Mouse (Mus musculus): ENCODE measurements at regions not wholly inside any gene's neighbourhood (a gene's known extent, or its start where the extent isn't known, plus 50 kb on each side); places are given as distances from the start of the nearest gene placed in this dataset.
"Not testable (repeated sequence)": the region's sequence is repeated elsewhere in the genome, so short reads cannot be mapped to it uniquely, and the experiment has no call there.

DNA sequence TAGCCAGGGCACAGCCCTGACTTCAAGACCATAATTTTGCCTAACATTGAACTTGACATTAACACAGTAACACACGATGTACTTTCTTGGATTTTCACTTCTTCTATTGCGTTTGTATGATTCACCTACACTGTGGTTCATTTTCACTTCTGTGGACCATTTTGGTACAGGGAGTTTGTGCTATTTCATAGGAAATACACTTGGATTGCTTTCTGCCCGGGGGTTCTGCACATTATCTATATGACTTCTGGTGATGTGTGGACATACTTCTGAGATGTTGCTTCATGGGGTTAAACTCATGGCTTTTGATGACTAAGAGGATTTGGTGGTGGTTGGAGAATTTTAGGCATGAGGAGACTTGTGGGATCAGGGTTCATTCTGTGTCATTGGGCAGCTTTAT lies 640.4 kb upstream of the Gm19410 start:
- no peak for DNase-seq

DNA sequence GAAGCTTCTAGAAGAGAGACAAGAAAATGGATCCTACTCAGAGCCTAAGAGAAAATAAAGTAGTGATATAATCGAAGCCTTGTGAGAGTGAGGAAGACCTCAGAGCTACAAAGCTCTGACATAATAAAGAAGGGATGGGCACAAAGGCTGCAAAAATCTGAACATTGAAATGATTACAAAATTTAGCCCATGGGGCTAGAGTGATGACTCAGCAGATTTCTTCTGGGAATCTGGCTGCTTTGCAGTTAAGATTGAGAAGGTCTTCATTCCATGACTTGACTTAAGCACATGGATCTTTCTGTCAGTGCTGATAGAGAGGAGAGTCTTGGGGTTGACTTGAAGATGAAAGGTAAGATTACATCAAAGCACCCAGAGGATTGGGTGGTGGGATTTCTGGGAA lies 633.3 kb upstream of the Gm19410 start:
- DNase-seq = no peak

DNA sequence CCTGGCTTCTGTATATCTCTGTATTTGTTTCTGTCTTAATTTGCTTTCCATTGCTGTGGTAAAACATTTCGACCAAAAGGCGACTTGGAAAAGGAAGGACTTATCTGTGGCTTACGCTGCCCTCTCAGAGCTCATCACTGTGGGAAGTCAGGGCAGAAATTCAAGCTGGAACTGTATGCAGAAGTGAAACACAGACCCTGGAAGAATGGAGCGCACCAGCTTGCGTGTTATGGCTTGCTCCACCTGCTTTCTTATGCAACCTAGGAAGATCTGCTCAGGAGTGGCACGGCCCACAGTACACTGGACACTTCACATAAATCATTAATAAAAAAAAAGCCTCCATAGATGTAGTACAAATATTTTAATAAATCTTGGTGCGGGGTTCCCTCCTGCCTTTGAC lies 630.0 kb upstream of the Gm19410 start:
- DNase-seq = no peak

DNA sequence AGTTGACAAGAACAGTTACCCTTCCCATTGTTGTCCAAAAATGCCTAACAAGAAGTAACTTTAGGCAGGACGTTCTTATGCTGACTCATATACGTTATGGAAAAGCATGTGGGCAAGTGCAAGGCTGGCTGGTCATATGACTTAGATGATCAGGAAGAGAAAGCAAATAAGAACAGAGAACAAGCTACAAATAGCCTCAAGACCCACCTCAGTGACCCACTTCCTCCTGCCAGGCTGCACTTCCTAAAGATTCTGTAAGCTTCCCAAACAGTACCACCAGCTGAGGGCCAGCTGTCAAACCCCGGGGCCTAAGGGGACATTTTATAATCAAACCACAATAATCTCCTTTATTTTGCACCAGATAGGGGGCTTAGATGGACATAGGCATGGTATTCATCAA lies 628.9 kb upstream of the Gm19410 start:
- DNase-seq = no peak

DNA sequence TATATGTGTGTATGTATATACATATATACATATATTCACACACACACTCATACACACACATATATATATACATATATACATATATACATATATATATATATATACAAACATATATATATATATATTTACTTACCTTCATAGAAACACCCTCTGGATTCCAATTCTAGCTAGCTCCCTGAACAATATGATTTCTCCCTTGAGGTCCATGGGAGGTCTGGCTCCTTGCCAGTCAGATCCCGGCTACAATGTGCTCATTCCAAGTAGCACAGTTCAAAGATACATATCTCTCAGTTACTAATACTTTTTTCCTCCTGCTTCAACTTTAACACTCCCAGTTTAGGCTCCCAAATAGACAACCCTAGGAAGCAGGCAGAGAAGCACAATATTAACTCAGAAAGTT lies 624.8 kb upstream of the Gm19410 start:
- no peak for DNase-seq

DNA sequence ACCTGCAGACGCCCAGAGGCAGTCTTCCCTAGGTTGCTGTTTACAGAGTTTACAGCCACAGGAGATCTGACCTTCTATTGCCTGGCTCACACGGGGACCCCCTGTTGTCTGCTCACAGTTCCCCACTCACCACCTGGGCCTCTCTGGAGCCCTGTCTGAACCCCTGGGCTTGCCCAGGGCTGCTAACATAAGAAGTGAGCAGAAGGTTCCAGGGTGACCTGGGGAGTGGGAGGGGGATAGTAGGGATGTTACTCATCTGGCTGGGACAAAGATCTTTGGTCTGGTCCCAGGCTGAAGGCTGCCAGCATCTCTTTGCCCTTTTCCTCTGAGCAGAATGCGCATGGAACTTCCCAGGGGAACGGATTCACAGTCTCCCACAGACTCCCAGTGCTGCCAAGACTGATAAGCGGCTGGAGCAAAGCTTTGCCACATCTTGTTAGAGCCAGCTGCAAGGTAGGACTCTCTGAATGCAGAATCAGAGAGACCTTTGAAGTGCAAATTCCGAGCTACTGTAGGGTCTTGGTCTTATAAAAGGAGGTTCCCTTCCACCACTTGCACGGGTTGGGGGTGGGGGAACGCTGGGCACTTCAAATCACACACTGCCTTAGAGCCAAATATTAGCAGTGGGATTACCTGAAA lies 622.5 kb upstream of the Gm19410 start:
- DNase-seq = peak; percentile 16

DNA sequence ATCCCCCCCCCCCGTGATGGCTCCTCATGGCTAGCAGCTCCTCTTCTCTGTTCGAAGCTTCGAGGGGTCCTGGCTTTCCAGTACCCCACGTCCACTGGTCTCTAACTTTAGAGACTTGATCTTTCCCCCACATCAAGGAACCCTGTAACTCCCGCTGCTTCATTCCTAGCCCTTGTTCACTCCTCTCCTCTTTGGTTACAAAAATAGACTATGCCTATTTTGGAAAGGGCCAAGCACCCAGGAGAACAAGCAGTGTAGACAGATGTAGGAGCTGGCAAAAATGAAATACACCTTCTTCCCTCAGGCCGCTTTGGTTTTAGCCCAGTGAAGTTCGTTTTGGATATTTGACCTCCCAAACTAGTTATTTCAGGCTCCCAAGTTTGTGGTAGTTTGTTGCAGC lies 621.9 kb upstream of the Gm19410 start:
- DNase-seq = no peak

DNA sequence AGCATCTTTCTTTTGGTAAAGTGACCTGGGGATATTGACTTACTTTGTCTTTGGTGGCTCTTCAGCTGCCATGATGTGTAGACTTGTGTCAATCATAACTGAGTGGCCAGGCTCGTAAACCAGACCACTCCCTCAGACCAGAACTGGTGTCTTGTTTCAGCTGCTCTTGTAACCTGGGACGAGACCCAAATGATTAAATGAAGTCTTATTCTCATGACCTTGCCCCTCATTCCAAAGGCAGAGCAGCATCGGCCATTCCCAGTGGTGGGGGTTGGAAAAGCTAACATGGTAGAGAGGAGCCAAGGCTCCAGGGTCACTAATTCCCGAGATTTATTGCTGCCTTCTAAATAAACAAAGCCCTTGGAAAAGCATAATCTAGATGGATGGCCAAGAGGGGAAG lies 621.2 kb upstream of the Gm19410 start:
- peak; percentile 35 for DNase-seq

DNA sequence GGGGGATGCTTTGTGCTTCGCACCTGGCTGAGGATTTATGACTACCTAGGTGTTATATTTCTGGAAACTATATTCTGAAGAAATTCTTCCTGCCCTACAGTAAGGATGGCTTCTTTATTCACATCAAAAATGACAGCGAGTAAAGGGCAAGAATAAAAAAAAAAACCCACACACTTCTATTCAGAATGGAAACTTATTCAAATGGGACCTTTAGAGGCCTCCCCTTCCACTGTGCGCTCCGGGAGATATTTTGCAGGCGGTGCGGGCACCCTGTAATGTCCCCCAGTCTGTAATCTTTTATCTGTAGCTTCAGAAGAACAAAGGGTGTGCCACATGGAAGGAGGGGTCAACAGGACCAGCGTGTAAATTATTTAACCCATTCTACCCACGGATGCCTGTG lies 618.1 kb upstream of the Gm19410 start:
- DNase-seq = no peak

DNA sequence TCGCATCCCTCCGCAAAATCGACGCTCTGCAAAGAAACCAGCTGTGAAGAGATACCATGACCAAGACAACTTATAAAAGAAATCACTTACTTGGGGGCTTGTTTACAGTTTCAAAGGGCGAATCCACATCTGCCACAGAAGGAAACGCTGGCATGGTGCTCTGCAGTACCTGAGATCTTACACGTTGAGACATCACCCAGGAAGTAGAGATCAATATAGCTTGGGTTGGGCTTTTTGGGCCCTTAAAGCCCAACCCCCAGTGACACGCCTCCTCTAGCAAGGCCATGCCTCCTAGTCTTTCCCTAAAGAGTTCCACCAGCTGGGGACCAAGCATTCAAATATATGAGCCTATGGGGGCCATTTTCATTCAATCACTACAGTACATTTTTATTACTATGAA lies 617.6 kb upstream of the Gm19410 start:
- no peak for DNase-seq

DNA sequence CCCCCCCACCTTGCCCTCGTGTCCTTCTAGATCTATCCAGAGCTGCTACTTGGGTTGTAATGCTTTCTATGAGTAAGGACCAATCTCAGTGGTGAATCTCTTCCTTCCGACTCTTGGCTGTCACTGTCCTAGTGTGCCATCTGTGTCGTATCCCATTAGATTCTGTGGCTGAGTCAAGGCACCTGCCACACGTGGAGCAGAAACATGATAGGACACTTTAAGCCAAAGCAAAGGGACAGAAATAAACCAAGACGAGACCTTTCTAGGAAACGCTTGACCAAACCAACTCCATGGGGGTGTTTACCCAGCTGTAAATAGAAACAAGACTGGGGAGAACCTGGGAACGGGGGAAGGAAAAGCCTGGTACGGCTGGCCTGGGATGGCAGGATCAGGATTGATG lies 613.0 kb upstream of the Gm19410 start:
- DNase-seq = no peak

DNA sequence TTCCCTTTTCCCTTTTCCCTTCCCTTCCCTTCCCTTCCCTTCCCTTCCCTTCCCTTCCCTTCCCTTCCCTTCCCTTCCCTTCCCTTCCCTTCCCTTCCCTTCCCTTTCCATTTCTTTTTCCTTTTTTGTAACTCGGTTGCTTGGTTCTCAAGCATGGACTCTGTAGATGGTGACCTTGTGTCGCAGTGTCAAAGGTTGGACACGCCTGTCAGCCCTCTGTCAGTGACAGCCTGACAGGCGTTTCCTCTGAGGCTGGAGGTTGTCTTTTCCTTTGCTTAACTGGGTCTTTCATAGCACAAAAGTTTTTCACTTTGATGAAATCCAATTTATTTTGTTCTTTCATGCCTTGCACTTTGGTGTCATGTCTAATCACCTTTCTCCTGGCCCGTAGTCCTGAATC lies 609.3 kb upstream of the Gm19410 start:
- no peak for DNase-seq

DNA sequence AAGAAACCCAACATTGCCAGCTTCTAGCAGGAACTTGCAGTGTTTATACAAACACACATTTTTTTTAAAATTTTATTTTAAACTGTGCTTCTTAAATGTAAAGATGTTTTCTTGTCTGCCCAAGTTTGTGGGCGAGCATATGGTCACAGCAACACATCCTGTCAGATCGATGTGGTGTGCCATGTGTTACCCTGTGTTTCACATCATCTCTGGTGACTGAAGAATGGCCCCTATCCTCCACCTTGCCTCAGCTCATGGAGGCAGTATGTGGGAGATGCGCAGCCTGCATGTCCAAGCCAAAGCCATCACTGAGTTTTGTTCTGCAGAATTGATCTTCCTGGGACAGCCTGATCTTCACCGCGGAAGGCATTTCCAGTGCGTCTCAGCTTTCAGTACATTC lies 607.9 kb upstream of the Gm19410 start:
- no peak for DNase-seq

DNA sequence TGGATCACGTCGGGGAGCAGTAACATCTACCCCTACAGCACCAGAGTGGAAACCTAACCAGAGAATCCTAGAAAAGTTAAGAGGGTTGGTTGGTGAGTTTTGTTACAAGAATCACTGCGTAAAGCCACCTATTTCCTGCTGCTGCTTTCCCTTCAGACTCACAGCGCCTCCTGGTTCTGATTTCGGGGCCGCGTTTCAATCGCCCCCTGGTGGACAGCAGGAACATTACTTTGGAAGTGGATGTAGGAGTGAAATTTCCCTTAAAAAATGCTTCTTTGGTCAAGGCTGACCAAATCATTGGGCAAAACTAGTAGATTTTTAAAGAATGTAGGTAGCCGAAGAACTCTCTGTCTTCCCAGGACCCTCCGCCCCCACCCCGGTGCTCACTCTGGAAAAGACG lies 606.3 kb upstream of the Gm19410 start:
- peak; percentile 75 for DNase-seq

DNA sequence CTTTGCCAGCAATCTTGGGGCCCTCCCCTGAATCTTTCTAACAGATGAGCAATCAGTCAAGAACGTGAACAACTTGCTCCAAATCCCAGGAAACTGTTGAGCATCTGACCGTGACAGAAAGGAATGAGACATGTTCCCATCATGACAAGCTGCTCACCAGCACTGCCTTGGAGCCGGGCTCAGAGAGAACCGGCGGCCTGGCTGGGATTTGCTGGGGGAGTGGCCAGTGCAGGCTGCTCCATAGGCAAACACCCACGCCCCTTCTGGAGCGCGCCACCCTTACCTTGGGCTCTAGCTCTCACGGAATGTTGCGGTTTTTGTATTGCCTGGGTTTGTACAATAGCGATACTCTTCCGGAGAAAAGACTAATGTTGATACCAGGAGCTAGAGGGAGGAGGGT lies 605.4 kb upstream of the Gm19410 start:
- no peak for DNase-seq

DNA sequence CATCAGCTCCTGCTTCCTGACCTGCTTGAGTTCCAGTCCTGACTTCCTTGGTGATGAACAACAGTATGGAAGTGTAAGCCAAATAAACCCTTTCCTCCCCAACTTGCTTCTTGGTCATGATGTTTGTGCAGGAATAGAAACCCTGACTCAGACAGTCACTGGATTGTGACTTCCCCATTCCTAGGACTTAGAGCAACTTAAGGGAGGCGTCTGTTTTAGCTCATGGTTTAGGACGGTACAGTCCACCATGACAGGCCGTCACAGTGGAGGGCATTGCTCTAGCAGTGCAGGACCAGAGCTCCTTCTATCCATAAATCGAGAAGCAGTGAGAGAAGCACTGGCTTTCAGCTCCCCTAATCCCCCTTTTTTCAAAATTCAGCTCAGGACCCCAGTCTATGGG lies 603.4 kb upstream of the Gm19410 start:
- DNase-seq = not testable (repeated sequence)

DNA sequence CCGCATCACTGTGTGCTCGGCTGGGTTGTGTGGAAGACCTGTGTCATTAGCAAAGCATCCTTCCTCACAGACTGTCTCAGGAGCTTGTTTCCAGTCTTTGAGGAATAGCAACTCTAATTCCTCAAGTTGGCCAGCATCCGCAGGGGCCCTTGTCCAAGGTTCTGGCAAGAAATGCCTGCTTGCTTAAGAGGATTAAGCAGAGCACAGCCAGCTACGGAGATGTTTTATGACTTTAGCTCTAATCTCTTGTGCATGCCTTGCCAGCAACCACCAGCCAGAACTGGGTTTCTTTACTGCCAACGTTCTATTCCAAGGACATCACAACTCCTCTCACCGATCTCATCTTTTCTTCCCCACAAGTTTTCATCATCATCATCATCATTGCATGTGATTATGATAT lies 599.0 kb upstream of the Gm19410 start:
- DNase-seq = no peak

DNA sequence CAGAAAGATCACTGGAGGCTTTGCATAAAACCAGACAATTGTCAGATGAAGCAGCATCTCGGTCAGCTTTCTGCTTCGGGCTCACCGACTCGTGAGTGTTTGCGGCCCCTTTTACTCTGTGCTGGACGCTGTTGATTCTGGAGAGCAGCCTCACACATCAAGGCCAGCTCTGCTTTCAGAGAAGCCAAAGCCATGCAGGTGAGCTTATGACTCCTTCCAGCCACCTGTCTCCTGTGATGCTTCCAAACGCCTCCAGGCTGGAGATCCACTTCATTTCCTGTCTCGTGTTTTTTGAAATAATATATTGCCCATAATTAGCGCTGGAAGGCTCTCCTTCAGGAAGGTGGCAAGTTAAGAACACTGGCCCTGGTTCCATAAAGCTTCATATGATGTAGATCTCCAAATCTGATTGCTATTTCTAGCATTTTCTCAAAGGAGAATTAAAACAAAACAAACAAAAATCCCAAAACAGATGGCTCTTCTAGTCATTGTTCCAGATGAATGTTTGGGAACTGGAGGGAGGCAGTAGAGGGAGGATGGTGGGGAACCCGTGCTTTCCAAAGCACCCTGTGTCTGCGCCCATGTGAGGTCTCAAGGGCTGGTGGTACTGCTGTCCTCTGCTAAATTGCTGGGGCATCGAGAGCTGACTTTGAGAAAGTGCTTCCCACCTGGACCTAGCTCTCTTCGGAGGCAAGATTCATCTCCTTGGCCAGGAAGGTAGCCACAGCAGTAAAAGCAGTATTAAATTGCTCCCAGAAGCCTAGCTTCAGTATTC lies 593.9 kb upstream of the Gm19410 start:
- DNase-seq = no peak

DNA sequence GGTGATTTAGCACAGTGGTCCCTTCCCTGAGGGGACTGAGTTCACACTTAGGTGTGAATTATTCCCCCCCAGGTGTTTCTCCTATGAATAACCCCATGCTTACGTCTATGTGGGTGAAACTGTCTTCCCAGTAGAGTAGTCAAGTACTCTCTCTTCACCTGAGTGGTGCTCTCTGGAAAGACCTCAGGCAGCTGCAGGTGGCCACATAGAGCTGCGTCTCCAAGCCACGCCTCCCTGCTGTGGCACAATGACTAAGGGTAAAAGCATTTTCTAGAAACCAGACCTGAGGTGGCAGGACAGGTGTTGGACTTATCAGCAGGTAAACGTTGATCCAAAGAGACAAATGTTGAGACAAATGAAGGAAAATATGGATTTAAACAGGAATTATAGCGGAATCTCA lies 588.3 kb upstream of the Gm19410 start:
- DNase-seq = no peak

DNA sequence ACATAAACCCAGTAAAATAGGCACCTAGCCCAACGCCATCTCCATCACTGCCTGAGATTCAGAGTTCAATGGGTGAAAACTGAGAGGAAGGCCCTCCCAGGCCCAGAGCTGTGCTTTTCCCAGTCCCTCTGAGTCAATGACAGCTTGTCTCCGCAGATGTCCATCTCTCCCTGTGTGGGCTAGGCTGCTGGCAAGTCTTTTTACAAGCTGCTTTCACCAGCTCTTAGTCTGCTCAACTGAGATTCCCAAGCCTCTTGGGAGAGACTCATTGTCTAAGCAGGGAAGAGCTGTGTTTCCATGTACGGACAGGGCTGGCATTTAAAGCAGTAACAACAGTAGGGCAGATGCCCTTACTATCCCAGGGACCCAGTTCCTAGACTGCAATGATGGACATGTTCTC lies 585.5 kb upstream of the Gm19410 start:
- DNase-seq = no peak

DNA sequence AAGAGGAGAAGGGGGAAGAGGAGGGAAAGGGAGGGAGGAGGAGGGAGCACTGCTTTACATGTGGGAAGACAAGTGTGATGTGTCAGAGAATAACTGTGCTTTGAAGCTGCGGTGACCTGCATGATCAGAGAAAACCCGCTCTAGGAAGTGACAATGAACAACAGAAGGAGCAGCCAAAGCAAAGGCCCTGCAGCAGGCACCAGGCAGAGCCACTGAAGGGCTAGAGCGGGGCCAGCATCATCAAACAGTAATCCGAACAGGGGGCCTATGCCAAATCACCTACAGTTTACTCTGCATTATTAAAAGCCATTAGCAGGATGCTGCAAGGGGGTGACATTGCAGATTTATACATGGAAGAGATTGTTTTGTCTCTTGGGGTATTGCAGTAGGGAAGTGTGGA lies 583.4 kb upstream of the Gm19410 start:
- no peak for DNase-seq

DNA sequence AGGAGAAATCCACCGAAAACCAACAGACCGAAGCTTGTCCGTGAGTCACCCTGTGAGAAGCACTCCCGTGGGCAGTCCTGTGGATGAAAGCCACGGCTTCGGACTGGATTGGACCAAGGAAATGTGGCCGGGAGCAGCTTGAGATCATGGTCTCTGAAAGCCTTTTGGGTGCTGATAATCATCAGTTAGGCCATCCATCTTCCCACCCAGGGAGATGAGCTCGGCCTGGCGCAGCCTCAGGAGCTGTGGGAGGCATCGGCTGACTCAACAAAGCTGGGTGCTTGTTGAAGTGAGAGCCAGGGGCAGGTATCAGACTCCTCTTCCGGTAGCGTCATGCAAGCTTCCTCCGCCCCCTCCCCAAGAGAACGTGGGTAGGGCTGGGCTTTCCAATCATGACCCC lies 582.2 kb upstream of the Gm19410 start:
- DNase-seq = no peak

DNA sequence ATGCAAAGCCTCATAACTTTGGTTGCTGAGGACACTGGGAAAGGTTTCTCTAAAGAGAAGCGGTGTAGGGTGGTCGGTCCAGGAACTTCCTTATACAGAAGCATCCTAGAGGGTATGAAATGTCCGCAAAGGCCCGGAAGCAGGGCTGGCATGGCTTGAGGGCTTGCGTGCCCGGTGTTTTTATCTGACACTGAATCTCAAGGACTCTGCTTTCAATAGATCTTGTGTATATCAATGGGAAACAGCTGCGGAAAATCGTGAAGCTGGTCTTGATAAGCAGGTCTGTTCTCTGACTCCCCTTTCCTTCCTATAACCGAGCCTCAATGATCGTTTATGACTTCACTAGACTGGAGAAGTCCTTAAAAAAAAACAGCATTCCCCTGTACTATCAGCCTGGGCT lies 580.4 kb upstream of the Gm19410 start:
- no peak for DNase-seq

DNA sequence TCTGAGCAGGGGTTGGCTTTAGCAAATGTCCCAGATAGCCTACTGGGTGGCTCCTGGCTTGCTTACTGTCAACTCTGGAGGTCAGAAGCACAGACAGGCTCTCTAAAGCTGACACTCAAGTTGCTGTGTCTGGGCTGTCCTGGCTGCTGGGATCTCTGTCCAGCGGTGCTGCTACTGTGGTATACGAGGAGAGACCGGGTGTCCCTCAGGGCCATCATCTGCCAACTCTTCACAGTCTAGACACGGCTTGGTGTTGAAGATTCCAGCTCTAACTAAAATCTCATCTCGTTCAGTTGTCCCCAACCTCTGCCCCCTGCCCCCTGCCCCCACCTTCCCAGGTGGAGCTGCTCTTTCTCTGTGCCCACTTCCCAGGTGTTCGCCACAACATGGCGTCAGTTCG lies 577.1 kb upstream of the Gm19410 start:
- no peak for DNase-seq

Measured in adrenal gland, adult 2 months (tissue).